Mouse (Mus musculus): ENCODE measurements around the gene Tmcc3. TPM values are rescaled to one million over a fixed set of nuclear protein-coding genes. Genes with fewer than 3 reads are reported as not detected.
A peak's percentile ranks its signal among the peaks of the same experiment; 100 is the strongest.

The Tmcc3 gene
- polyA plus RNA-seq, 1 experiment from 2014 or later = 5.7 TPM

DNA sequence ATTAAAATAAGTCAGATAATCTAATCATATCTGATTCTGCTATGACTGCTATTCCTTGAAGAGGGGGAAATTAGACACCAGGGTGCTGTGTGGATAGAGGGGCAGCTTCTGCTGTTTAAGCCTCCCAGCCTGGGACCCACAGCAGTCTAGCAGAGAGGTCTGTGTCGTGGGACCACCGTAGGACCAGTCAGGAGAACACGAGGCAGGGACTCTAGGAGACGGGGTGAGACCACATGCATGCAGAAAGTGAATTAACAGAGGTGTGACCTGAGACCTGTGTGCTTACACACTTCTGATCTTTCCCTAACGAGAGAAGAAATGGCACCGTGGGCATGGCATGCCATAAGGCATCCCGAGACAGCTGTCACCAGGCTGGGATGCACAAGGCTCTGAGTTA lies 189.1 kb downstream of the Tmcc3 start:
- Histone ChIP-seq H3K27ac (no peak overlapping the region), H3K4me1 (peaks cover 26% of the 10 kb centered on the region), H3K36me3 (no peaks in the 10 kb centered on the region), H3K9me3 (replicated peaks) (no peaks in the 10 kb centered on the region), H3K4me3 (no peak overlapping the region), H3K27me3 (ENCODE audit: low read depth, poor library complexity, severe bottlenecking) (no peaks in the 10 kb centered on the region)
- no peak for DNase-seq (ENCODE audit: low spot score)
- 61% methylated on average over 7 of the region's 7 CpGs for WGBS

- WGBS = 82% methylated on average over 10 of the region's 10 CpGs
- Histone ChIP-seq H3K4me1 (peaks cover 23% of the 10 kb centered on the region), H3K27ac (no peak overlapping the region), H3K36me3 (no peaks in the 10 kb centered on the region), H3K4me3 (no peak overlapping the region), H3K9me3 (replicated peaks) (no peaks in the 10 kb centered on the region), H3K27me3 (ENCODE audit: low read depth, poor library complexity, severe bottlenecking) (no peaks in the 10 kb centered on the region)
- no peak for DNase-seq (ENCODE audit: low spot score)
Measured at GRCm38 (mm10) chr10:94501796-94502195, 190.0 kb downstream of the Tmcc3 start.

- no peak overlapping the region for H3K27ac ChIP-seq
- H3K4me3 ChIP-seq = no peak overlapping the region
- WGBS = 85% methylated on average over 16 of the region's 16 CpGs
- H3K9me3 ChIP-seq (replicated peaks) = no peaks in the 10 kb centered on the region
- no peaks in the 10 kb centered on the region for H3K27me3 ChIP-seq (ENCODE audit: low read depth, poor library complexity, severe bottlenecking)
- no peaks in the 10 kb centered on the region for H3K36me3 ChIP-seq
- DNase-seq (ENCODE audit: low spot score) = no peak
- H3K4me1 ChIP-seq = peaks cover 13% of the 10 kb centered on the region
Measured at GRCm38 (mm10) chr10:94505248-94505772, 193.6 kb downstream of the Tmcc3 start.

- no peak overlapping the region for H3K27ac ChIP-seq
- H3K4me1 ChIP-seq = peaks cover 6% of the 10 kb centered on the region
- H3K9me3 ChIP-seq (replicated peaks) = no peaks in the 10 kb centered on the region
- DNase-seq (ENCODE audit: low spot score) = no peak
- no peak overlapping the region for H3K4me3 ChIP-seq
- H3K27me3 ChIP-seq (ENCODE audit: low read depth, poor library complexity, severe bottlenecking) = peaks cover 20% of the 10 kb centered on the region
- H3K36me3 ChIP-seq = no peaks in the 10 kb centered on the region
- WGBS = 76% methylated on average over 5 of the region's 5 CpGs
Measured at GRCm38 (mm10) chr10:94508863-94509262, 197.1 kb downstream of the Tmcc3 start.

DNA sequence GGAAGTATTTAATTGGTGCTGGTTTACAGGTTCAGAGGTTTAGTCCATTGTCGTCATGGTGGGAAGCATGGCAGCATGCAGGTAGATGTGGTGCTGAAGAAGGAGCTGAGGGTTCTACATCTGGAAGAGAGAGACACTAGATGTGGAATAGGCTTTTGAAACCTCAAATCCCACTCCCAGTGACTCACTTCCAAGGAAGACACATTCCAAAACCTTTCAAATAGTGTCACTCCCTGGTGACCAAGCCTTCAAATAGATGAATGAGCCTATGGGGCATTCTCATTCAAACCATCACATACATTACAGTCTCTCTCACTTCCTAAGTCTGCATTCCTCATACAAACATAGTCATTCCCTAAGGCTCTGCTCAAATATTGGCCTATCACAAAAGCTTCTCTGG lies 201.0 kb downstream of the Tmcc3 start:
- no peak for DNase-seq (ENCODE audit: low spot score)
- Histone ChIP-seq H3K27ac (no peak overlapping the region), H3K4me1 (peaks cover 32% of the 10 kb centered on the region), H3K27me3 (ENCODE audit: low read depth, poor library complexity, severe bottlenecking) (peaks cover 53% of the 10 kb centered on the region), H3K9me3 (replicated peaks) (no peaks in the 10 kb centered on the region), H3K36me3 (no peaks in the 10 kb centered on the region), H3K4me3 (no peak overlapping the region)
- 76% methylated on average over 1 of the region's 1 CpGs for WGBS

- 0% methylated on average over 12 of the region's 12 CpGs for WGBS
- Histone ChIP-seq H3K36me3 (no peaks in the 10 kb centered on the region), H3K27ac (no peak overlapping the region), H3K4me3 (peak overlapping the region; percentile 85), H3K27me3 (ENCODE audit: low read depth, poor library complexity, severe bottlenecking) (peaks cover 65% of the 10 kb centered on the region), H3K9me3 (replicated peaks) (no peaks in the 10 kb centered on the region), H3K4me1 (peaks cover 32% of the 10 kb centered on the region)
- peak; percentile 37 for DNase-seq (ENCODE audit: low spot score)
Measured at GRCm38 (mm10) chr10:94514091-94514505, 202.3 kb downstream of the Tmcc3 start.

GRCm38 (mm10) chr10:94514506-94515178 lies 202.9 kb downstream of the Tmcc3 start:
- Histone ChIP-seq H3K9me3 (replicated peaks) (no peaks in the 10 kb centered on the region), H3K36me3 (no peaks in the 10 kb centered on the region), H3K4me3 (peak overlapping the region; percentile 85), H3K4me1 (peaks cover 33% of the 10 kb centered on the region), H3K27me3 (ENCODE audit: low read depth, poor library complexity, severe bottlenecking) (peaks cover 65% of the 10 kb centered on the region), H3K27ac (peak overlapping the region; percentile 88)
- under 1% methylated on average over 61 of the region's 71 CpGs for WGBS
- DNase-seq (ENCODE audit: low spot score) = peak; percentile 76

- Histone ChIP-seq H3K27ac (peak overlapping the region; percentile 88), H3K4me3 (peak overlapping the region; percentile 85)
- 1% methylated on average over 34 of the region's 34 CpGs for WGBS
Measured at GRCm38 (mm10) chr10:94515179-94515545, 203.4 kb downstream of the Tmcc3 start.

GRCm38 (mm10) chr10:94515583-94515982 lies 203.8 kb downstream of the Tmcc3 start:
- 1% methylated on average over 10 of the region's 10 CpGs for WGBS
- Histone ChIP-seq H3K4me1 (peaks cover 42% of the 10 kb centered on the region), H3K27me3 (ENCODE audit: low read depth, poor library complexity, severe bottlenecking) (peaks cover 65% of the 10 kb centered on the region), H3K4me3 (peak overlapping the region; percentile 85), H3K27ac (peak overlapping the region; percentile 88), H3K9me3 (replicated peaks) (no peaks in the 10 kb centered on the region), H3K36me3 (no peaks in the 10 kb centered on the region)
- DNase-seq (ENCODE audit: low spot score) = no peak

More at GRCm38 (mm10) chr10:94515179-94515545, 203.4 kb downstream of the Tmcc3 start:
- DNase-seq (ENCODE audit: low spot score) = peak; percentile 79
- Histone ChIP-seq H3K36me3 (no peaks in the 10 kb centered on the region), H3K27me3 (ENCODE audit: low read depth, poor library complexity, severe bottlenecking) (peaks cover 65% of the 10 kb centered on the region), H3K4me1 (peaks cover 38% of the 10 kb centered on the region), H3K9me3 (replicated peaks) (no peaks in the 10 kb centered on the region)

DNA sequence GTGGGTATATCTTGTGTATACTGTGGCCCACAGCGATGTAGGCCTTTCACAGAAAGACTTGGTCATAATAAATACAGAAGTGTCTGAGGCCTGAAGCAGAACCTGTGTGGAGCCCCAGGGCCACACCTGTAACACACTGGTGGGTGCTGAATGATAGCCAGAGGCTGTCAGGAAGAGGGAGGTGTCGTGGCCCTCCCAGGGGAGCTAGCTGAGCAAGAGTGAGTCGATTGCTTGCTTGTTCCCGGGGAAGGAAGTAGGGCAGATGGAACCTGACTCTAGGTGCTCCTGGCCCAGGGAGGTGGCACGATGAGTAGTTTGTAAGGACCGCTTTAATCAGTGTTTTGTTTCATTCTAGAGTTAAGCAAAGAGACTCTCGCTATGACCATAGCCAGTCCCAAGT lies 208.1 kb downstream of the Tmcc3 start:
- Histone ChIP-seq H3K27ac (no peak overlapping the region), H3K9me3 (replicated peaks) (no peaks in the 10 kb centered on the region), H3K4me1 (peaks cover 61% of the 10 kb centered on the region), H3K27me3 (ENCODE audit: low read depth, poor library complexity, severe bottlenecking) (peaks cover 41% of the 10 kb centered on the region), H3K36me3 (no peaks in the 10 kb centered on the region), H3K4me3 (no peak overlapping the region)
- no peak for DNase-seq (ENCODE audit: low spot score)
- 49% methylated on average over 7 of the region's 7 CpGs for WGBS

GRCm38 (mm10) chr10:94520306-94521106 lies 208.8 kb downstream of the Tmcc3 start:
- Histone ChIP-seq H3K4me1 (peaks cover 61% of the 10 kb centered on the region), H3K4me3 (0 out of 2 replicates have a peak overlapping the region, but pooled peaks have one; percentile 9), H3K9me3 (replicated peaks) (no peaks in the 10 kb centered on the region), H3K36me3 (no peaks in the 10 kb centered on the region), H3K27me3 (ENCODE audit: low read depth, poor library complexity, severe bottlenecking) (peaks cover 38% of the 10 kb centered on the region), H3K27ac (no peak overlapping the region; the same call in 1 of the 2 replicates)
- WGBS = 62% methylated on average over 17 of the region's 17 CpGs
- peak; percentile 47 for DNase-seq (ENCODE audit: low spot score)

DNA sequence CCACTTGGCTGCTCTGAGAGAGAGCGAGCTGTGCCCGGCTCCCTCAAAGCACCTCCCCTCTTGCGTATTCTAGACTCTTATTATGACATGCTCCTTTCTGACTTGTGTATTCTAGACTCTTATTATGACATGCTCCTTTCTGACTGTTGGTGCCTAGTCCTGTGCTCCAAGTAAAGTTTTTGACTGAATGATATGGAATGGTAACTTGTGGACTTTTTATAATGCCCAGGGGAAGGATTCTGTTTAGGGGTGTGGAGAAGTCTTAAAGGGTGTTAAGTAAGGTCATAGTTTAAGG lies 209.3 kb downstream of the Tmcc3 start:
- H3K36me3 ChIP-seq = no peaks in the 10 kb centered on the region
- H3K27ac ChIP-seq = no peak overlapping the region; the same call in 1 of the 2 replicates
- no peak for DNase-seq (ENCODE audit: low spot score)
- H3K4me3 ChIP-seq = 0 out of 2 replicates have a peak overlapping the region, but pooled peaks have one; percentile 9
- 34% methylated on average over 3 of the region's 3 CpGs for WGBS
- H3K27me3 ChIP-seq (ENCODE audit: low read depth, poor library complexity, severe bottlenecking) = peaks cover 33% of the 10 kb centered on the region
- H3K9me3 ChIP-seq (replicated peaks) = no peaks in the 10 kb centered on the region
- H3K4me1 ChIP-seq = peaks cover 58% of the 10 kb centered on the region

DNA sequence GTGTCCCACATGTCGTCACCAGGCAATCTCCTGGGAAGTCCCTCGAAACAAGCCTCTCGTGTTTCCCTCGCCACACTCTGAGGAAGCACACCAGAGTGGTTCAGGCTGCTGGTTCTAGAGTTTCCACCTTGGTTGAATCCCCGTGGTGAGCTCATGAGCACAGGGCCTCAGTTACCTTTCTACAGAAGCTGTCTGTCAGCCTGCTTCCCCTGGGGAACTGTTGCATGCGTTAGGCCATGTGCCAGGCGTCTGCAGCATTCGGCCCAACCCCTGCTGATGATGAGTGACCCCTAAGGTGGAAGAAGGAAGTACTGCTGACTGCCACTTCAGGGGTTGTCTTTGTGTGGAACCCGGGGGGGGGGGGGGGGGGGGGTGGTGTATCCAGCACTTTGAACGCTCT lies 210.0 kb downstream of the Tmcc3 start:
- H3K4me1 ChIP-seq = peaks cover 51% of the 10 kb centered on the region

More for the DNA sequence above, 210.0 kb downstream of the Tmcc3 start:
- Histone ChIP-seq H3K36me3 (no peaks in the 10 kb centered on the region), H3K4me3 (no peak overlapping the region), H3K27ac (no peak overlapping the region), H3K9me3 (replicated peaks) (no peaks in the 10 kb centered on the region), H3K27me3 (ENCODE audit: low read depth, poor library complexity, severe bottlenecking) (peaks cover 25% of the 10 kb centered on the region)
- 39% methylated on average over 9 of the region's 10 CpGs for WGBS
- peak; percentile 39 for DNase-seq (ENCODE audit: low spot score)

Measured in limb, embryonic 10.5 days (tissue).